Mouse (Mus musculus) kidney, postnatal 0 days (tissue): Measurements from ENCODE around the gene Eml1. TPM values are rescaled to one million over a fixed set of nuclear protein-coding genes. Genes with fewer than 3 reads are reported as not detected.
A peak's percentile ranks its signal among the peaks of the same experiment; 100 is the strongest.

Source experiments
- ATAC-seq: fragments of 200-750 bp; cut with Nextera tagmentation; replicated peaks from 2 replicates; pipeline ENCODE4 v1.8.0; 2017; ENCODE audit warnings: low read depth, moderate number of reproducible peaks, moderate TSS enrichment, moderate library complexity; ENCODE audit not compliant: low FRiP score
- DNase-seq: peaks from one replicate; pipeline ENCODE4 v3.0.0-alpha.2; 2016; ENCODE audit warnings: low spot score
- H3K27ac ChIP-seq: fragments of 300-500 bp; sonication (generic); 2 replicates; pipeline ENCODE4 v1.5.1; 2014; ENCODE audit warnings: mild to moderate bottlenecking
- H3K27me3 ChIP-seq: fragments of 300-500 bp; sonication (generic); 2 replicates; pipeline ENCODE4 v1.6.1; 2014; ENCODE audit warnings: low read length, mixed read lengths; ENCODE audit not compliant: insufficient read depth
- H3K36me3 ChIP-seq: fragments of 300-500 bp; sonication (generic); 2 replicates; pipeline ENCODE4 v1.6.1; 2014; ENCODE audit warnings: low read length, mixed read lengths; ENCODE audit not compliant: insufficient read depth
- H3K4me1 ChIP-seq: fragments of 300-500 bp; sonication (generic); replicated peaks from 2 replicates; pipeline ENCODE4 v1.6.1; 2014; ENCODE audit warnings: antibody characterized with exemption, low read length, mixed read lengths; ENCODE audit not compliant: insufficient read depth
- H3K4me2 ChIP-seq: fragments of 300-500 bp; sonication (generic); 2 replicates; pipeline ENCODE4 v1.6.1; 2014; ENCODE audit warnings: mild to moderate bottlenecking, low read length, moderate library complexity, mixed read lengths
- H3K4me3 ChIP-seq: fragments of 300-500 bp; sonication (generic); replicated peaks from 2 replicates; pipeline ENCODE4 v1.5.1; 2014; ENCODE audit warnings: low read depth, low read length
- H3K9ac ChIP-seq: fragments of 300-500 bp; sonication (generic); 2 replicates; pipeline ENCODE4 v1.6.1; 2014; ENCODE audit warnings: low read depth, low read length
- H3K9me3 ChIP-seq: fragments of 300-500 bp; sonication (generic); replicated peaks from 2 replicates; pipeline ENCODE4 v1.6.1; 2016; ENCODE audit warnings: low read length, inconsistent platforms, mixed read lengths
- CTCF ChIP-seq: IDR thresholded peaks from 2 replicates; pipeline ENCODE4 v1.5.1; 2016; ENCODE audit warnings: antibody characterized with exemption, low read depth, mild to moderate bottlenecking, moderate library complexity
- WGBS: fragments of 180-500 bp; shearing (Covaris S2); extraction: QIAGEN DNeasy Blood & Tissue Kit; methylation state at CpG from one replicate; pipeline ENCODE4 v1.1.7; 2014; 5-methylcytosine and 5-hydroxymethylcytosine counted together
- polyA plus RNA-seq: library from polyadenylated mRNA; unstranded; fragments of >200 nt; fragmentation: Nextera tagmentation; extraction: Ambion mirVana; gene quantifications from 2 replicates; pipeline ENCODE4 v1.2.1, GENCODE M21; 2015

Eml1 gene
- polyA plus RNA-seq, 1 experiment from 2014 or later: 39.0 TPM

- Histone ChIP-seq H3K36me3 (no peaks in the 10 kb centered on the region), H3K27ac (no peak overlapping the region), H3K4me3 (no peak overlapping the region), H3K4me1 (no peaks in the 10 kb centered on the region), H3K9ac (no peak overlapping the region), H3K9me3 (no peaks in the 10 kb centered on the region), H3K27me3 (no peaks in the 10 kb centered on the region), H3K4me2 (no peak overlapping the region)
- WGBS: 92% methylated on average over 3 of the region's 3 CpGs
- TF ChIP-seq CTCF: peak; percentile 56
- DNase-seq (no peak), ATAC-seq (no peak)
Measured at GRCm38 (mm10) chr12:108563238-108563637, 192.5 kb downstream of the Eml1 start.

GRCm38 (mm10) chr12:108564910-108565506 is 194.3 kb downstream of the Eml1 start:
- H3K9me3 ChIP-seq: no peaks in the 10 kb centered on the region
- H3K9ac ChIP-seq: no peak overlapping the region
- no peak for ATAC-seq
- no peaks in the 10 kb centered on the region for H3K36me3 ChIP-seq
- no peak overlapping the region for H3K27ac ChIP-seq
- no peak overlapping the region for H3K4me3 ChIP-seq
- no peak overlapping the region for H3K4me2 ChIP-seq
- DNase-seq: no peak
- no peaks in the 10 kb centered on the region for H3K27me3 ChIP-seq
- no peaks in the 10 kb centered on the region for H3K4me1 ChIP-seq
- WGBS: 77% methylated on average over 12 of the region's 12 CpGs
- no peak for TF ChIP-seq CTCF

GRCm38 (mm10) chr12:108579156-108579871 is 208.6 kb downstream of the Eml1 start:
- no peak for ATAC-seq
- no peak for TF ChIP-seq CTCF
- Histone ChIP-seq H3K4me3 (no peak overlapping the region), H3K9me3 (no peaks in the 10 kb centered on the region), H3K4me1 (no peaks in the 10 kb centered on the region), H3K4me2 (no peak overlapping the region), H3K9ac (no peak overlapping the region), H3K36me3 (no peaks in the 10 kb centered on the region), H3K27ac (no peak overlapping the region), H3K27me3 (no peaks in the 10 kb centered on the region)
- DNase-seq: no peak
- WGBS: 74% methylated on average over 7 of the region's 7 CpGs

- no peak for DNase-seq
Measured at GRCm38 (mm10) chr12:108583775-108584174, 213.0 kb downstream of the Eml1 start.

More at GRCm38 (mm10) chr12:108583775-108584174, 213.0 kb downstream of the Eml1 start:
- WGBS: 83% methylated on average over 1 of the region's 1 CpGs
- ATAC-seq: no peak
- no peaks in the 10 kb centered on the region for H3K4me1 ChIP-seq
- H3K27me3 ChIP-seq: no peaks in the 10 kb centered on the region
- H3K27ac ChIP-seq: no peak overlapping the region
- H3K36me3 ChIP-seq: no peaks in the 10 kb centered on the region
- no peak overlapping the region for H3K9ac ChIP-seq
- no peaks in the 10 kb centered on the region for H3K9me3 ChIP-seq
- no peak overlapping the region for H3K4me3 ChIP-seq
- H3K4me2 ChIP-seq: no peak overlapping the region
- TF ChIP-seq CTCF: no peak

Other genes with a start within 250 kb of the Eml1 start
- gene Setd3, start 191.6 kb upstream of the Eml1 start, polyA plus RNA-seq: 74.3 and 80.6 TPM in 2 replicates
- gene Ccnk, start 191.4 kb upstream of the Eml1 start, polyA plus RNA-seq: 2.8 and 3.3 TPM in 2 replicates
- 7.2 and 7.7 TPM in 2 replicates for gene Ccdc85c, start 95.5 kb upstream of the Eml1 start, polyA plus RNA-seq
- 0.37 and 0.43 TPM in 2 replicates for gene Hhipl1, start 64.7 kb upstream of the Eml1 start, polyA plus RNA-seq
- 5.2 and 5.9 TPM in 2 replicates for gene Cyp46a1, start 36.6 kb upstream of the Eml1 start, polyA plus RNA-seq
- gene Evl, start 183.8 kb downstream of the Eml1 start, polyA plus RNA-seq: 46.5 and 52.6 TPM in 2 replicates